Mouse (Mus musculus) heart, adult 2 months (tissue): ENCODE measurements at regions not wholly inside any gene's neighbourhood (a gene's known extent, or its start where the extent isn't known, plus 50 kb on each side); places are given as distances from the start of the nearest gene placed in this dataset.

Source experiments
- CTCF ChIP-seq: fragments of 200-600 bp; IDR thresholded peaks from 2 replicates; pipeline ENCODE4 v1.8.1; 2022; ENCODE audit warnings: antibody characterized with exemption, mild to moderate bottlenecking, moderate library complexity
- POLR2A ChIP-seq: fragments of 200-500 bp; IDR thresholded peaks from 2 replicates; pipeline ENCODE4 v1.6.1; 2011; ENCODE audit warnings: mild to moderate bottlenecking, low read depth, low read length, control low read depth; ENCODE audit not compliant: insufficient read depth

- no peak for TF ChIP-seq POLR2A
- TF ChIP-seq CTCF = no peak
Observed at GRCm38 (mm10) chr3:140521653-140522278, 690.4 kb downstream of the Pdha2 start.
